Mouse (Mus musculus) hindbrain, embryonic 16.5 days (tissue): ENCODE measurements at regions not wholly inside any gene's neighbourhood (a gene's known extent, or its start where the extent isn't known, plus 50 kb on each side); places are given as distances from the start of the nearest gene placed in this dataset.

Experiments
- ATAC-seq: fragments of 200-750 bp; cut with Nextera tagmentation; 2 replicates; pipeline ENCODE4 v1.8.0; 2017; ENCODE audit warnings: moderate TSS enrichment, moderate library complexity
- H3K27ac ChIP-seq: fragments of 300-500 bp; sonication (generic); 2 replicates; pipeline ENCODE4 v1.5.1; 2014; ENCODE audit warnings: low read depth, mild to moderate bottlenecking, control low read depth, low read length, moderate library complexity
- H3K27me3 ChIP-seq: fragments of 300-500 bp; sonication (generic); replicated peaks from 2 replicates; pipeline ENCODE4 v1.6.1; 2014; ENCODE audit warnings: low read length; ENCODE audit not compliant: control insufficient read depth, insufficient read depth
- H3K36me3 ChIP-seq: fragments of 300-500 bp; sonication (generic); 2 replicates; pipeline ENCODE4 v1.6.1; 2014; ENCODE audit warnings: mild to moderate bottlenecking, low read length, moderate library complexity, mixed read lengths; ENCODE audit not compliant: control insufficient read depth, insufficient read depth
- H3K4me1 ChIP-seq: fragments of 300-500 bp; sonication (generic); 2 replicates; pipeline ENCODE4 v1.6.1; 2014; ENCODE audit warnings: low read depth, low read length; ENCODE audit not compliant: control insufficient read depth, insufficient read depth
- H3K4me2 ChIP-seq: fragments of 300-500 bp; sonication (generic); 2 replicates; pipeline ENCODE4 v1.6.1; 2014; ENCODE audit warnings: mild to moderate bottlenecking, low read length, control low read depth, moderate library complexity
- H3K4me3 ChIP-seq: fragments of 300-500 bp; sonication (generic); 2 replicates; pipeline ENCODE4 v1.5.1; 2014; ENCODE audit warnings: mild to moderate bottlenecking, low read length, control low read depth, moderate library complexity
- H3K9ac ChIP-seq: fragments of 300-500 bp; sonication (generic); 2 replicates; pipeline ENCODE4 v1.6.1; 2014; ENCODE audit warnings: low read depth, mild to moderate bottlenecking, control low read depth, low read length, moderate library complexity
- H3K9me3 ChIP-seq: fragments of 300-500 bp; sonication (generic); 2 replicates; pipeline ENCODE4 v1.6.1; 2014; ENCODE audit warnings: mild to moderate bottlenecking, low read length, moderate library complexity; ENCODE audit not compliant: control insufficient read depth
- WGBS: fragments of 180-500 bp; shearing (Covaris S2); extraction: QIAGEN DNeasy Blood & Tissue Kit; methylation state at CpG from one replicate; pipeline ENCODE4 v1.1.7; 2014; 5-methylcytosine and 5-hydroxymethylcytosine counted together

DNA sequence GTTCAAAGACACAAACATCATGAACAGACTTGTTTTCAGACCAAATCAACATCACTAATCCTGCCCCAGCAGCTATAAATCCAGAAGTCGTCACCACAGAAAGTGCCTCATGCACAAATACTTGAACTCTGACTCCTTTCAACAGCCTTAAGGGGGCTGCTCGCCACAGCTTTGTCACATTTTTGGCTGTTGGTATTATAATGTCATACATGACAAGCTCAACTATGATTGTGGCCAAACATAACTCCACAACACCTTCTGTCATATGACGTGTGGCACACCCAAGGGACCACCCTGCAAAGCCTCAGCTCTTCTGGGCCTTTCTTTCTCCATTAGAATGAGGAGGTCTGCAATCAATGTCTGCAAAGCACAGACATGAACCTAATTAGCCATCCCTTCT lies 209.1 kb downstream of the Mtx2 start:
- H3K27me3 ChIP-seq: no peaks in the 10 kb centered on the region
- H3K9me3 ChIP-seq: no peaks in the 10 kb centered on the region
- no peak overlapping the region for H3K9ac ChIP-seq
- no peaks in the 10 kb centered on the region for H3K36me3 ChIP-seq
- WGBS: 77% methylated on average over 3 of the region's 3 CpGs
- H3K4me3 ChIP-seq: no peak overlapping the region
- no peak overlapping the region for H3K27ac ChIP-seq
- no peaks in the 10 kb centered on the region for H3K4me1 ChIP-seq
- no peak for ATAC-seq
- no peak overlapping the region for H3K4me2 ChIP-seq

DNA sequence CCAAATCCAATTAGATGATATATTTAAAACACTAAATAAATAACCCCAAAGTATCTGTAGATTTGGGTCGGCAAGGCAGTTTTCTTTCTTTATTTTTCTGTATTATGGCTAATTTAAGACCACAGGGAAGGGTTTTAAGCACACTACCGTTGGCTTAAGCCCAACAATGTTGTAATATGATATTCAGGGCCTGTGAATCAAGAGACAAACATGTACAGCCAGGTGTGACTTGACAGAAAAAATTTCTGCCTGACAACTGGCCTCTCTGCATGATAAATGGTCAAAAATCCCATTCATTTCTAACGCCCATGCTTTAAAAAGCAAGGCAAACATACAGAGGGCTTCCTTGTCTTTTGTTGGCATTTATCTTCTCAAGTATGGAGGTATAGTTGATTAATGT lies 213.5 kb downstream of the Mtx2 start:
- no peak for ATAC-seq
- H3K4me3 ChIP-seq: no peak overlapping the region
- no peak overlapping the region for H3K9ac ChIP-seq
- no peaks in the 10 kb centered on the region for H3K9me3 ChIP-seq
- WGBS: 64% methylated on average over 3 of the region's 3 CpGs
- no peaks in the 10 kb centered on the region for H3K4me1 ChIP-seq
- no peak overlapping the region for H3K4me2 ChIP-seq
- no peaks in the 10 kb centered on the region for H3K36me3 ChIP-seq
- no peak overlapping the region for H3K27ac ChIP-seq
- H3K27me3 ChIP-seq: no peaks in the 10 kb centered on the region

DNA sequence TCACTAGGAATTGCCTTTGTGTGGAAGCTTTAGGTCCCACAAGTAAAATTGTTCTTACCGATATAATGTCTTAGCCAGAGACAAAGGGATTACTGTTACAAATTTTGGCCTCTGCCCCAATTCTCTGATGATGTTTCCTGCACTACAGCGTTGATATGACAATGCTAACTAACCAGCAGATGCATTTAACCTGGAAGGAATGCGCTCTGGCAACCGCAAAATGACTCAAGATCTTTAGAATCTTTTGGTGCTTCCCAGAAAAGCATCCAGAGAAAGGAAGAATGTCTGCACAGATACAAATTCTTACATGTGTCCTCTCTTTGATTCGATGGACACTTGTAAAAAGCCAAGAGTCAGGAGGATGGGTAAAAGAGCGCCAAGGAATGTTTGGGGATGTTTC lies 221.3 kb downstream of the Mtx2 start:
- Histone ChIP-seq H3K4me2 (no peak overlapping the region), H3K9ac (no peak overlapping the region), H3K27me3 (no peaks in the 10 kb centered on the region), H3K4me3 (no peak overlapping the region), H3K4me1 (no peaks in the 10 kb centered on the region), H3K9me3 (no peaks in the 10 kb centered on the region), H3K27ac (no peak overlapping the region), H3K36me3 (no peaks in the 10 kb centered on the region)
- no peak for ATAC-seq
- 70% methylated on average over 6 of the region's 6 CpGs for WGBS

DNA sequence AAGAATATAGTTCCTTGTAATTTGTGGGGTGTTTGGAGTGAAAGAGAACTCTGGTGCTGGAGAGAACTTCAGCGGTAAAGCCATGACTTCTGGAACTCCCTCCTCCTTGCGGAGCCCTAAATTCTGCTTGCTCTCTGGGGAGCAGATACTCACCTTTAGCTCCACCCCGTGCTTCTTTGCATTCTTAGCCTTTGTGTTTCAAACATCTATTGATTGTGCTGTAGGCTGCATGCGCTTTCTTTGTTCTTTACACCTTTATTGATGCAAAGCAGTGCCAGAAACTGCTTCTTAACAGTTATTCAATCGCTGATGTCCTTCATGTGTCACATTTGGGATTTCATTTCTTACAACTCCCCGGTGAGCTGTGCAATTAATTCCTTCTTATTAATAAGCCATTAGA lies 222.5 kb downstream of the Mtx2 start:
- no peak overlapping the region for H3K4me3 ChIP-seq
- H3K9me3 ChIP-seq: no peaks in the 10 kb centered on the region
- no peak overlapping the region for H3K4me2 ChIP-seq
- ATAC-seq: no peak
- no peaks in the 10 kb centered on the region for H3K36me3 ChIP-seq
- H3K4me1 ChIP-seq: no peaks in the 10 kb centered on the region
- H3K27ac ChIP-seq: no peak overlapping the region
- no peaks in the 10 kb centered on the region for H3K27me3 ChIP-seq
- 36% methylated on average over 6 of the region's 6 CpGs for WGBS
- no peak overlapping the region for H3K9ac ChIP-seq

DNA sequence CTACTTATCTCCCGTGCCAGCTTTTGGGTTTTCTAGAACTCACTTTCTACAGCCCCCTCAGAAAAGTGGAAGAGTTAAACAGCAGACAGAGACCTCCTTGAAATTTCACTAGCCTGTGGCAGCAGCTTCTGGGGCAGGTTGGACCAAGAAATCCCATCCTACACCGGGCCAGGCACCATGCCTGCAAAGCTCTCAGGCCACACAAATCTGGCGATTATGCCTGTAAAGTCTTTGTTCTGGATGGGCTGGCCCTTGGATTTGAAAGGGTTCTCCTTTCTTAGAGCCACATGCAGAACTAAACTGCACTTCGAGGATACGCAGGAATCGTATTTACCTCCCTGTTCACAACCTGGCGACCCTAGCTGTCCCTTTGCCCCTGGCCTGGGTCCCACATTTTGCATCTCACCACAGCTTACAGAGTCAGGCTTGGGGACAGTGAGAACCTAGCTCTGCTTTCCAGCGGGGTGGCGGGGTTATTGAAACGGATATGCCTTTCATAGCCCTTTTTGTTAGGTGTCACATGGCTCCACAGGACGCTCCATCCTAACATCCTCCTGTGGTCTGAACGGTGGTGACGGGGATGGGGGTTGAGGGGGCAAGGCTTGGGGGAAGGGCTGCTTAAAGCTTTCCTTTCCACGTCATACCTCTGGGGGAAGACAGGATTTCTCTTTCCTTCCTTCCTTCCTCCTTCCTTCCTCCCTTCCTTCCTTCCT lies 229.0 kb downstream of the Mtx2 start:
- H3K4me2 ChIP-seq: peak overlapping the region; percentile 71
- no peaks in the 10 kb centered on the region; the same call in 1 of the 2 replicates for H3K27me3 ChIP-seq
- no peaks in the 10 kb centered on the region for H3K9me3 ChIP-seq
- H3K27ac ChIP-seq: 0 out of 2 replicates have a peak overlapping the region, but pooled peaks have one; percentile 37
- H3K9ac ChIP-seq: peak overlapping the region; percentile 55
- ATAC-seq: peak; percentile 82
- WGBS: 19% methylated on average over 14 of the region's 14 CpGs
- H3K36me3 ChIP-seq: no peaks in the 10 kb centered on the region
- H3K4me3 ChIP-seq: peak overlapping the region; percentile 35
- H3K4me1 ChIP-seq: peaks cover 4% of the 10 kb centered on the region; the same call in 1 of the 2 replicates

DNA sequence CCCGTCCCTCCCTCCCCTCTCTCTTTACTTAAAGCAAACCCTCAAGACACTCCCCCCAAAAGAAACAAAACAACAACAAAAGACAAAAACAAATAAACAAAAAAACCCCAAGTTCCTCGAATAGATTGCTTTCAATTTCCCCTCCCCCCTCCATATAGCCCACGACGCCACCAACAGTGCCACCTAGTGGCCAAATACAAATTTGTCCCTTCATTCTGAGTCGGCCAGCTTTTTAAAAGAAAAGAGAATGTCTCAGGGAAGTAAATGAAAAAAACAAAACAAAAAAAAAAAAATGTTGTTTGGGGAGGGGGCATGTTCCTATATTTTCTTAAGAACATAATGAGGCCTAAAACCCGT lies 229.6 kb downstream of the Mtx2 start:
- H3K4me3 ChIP-seq: peak overlapping the region; percentile 35
- H3K9me3 ChIP-seq: no peaks in the 10 kb centered on the region
- H3K27me3 ChIP-seq: no peaks in the 10 kb centered on the region; the same call in 1 of the 2 replicates
- H3K27ac ChIP-seq: no peak overlapping the region
- peak overlapping the region; percentile 55; the same call in 1 of the 2 replicates for H3K9ac ChIP-seq
- ATAC-seq: peak; percentile 54; the same call in 1 of the 2 replicates
- WGBS: under 1% methylated on average over 6 of the region's 6 CpGs
- no peaks in the 10 kb centered on the region for H3K36me3 ChIP-seq
- H3K4me1 ChIP-seq: peaks cover 4% of the 10 kb centered on the region; the same call in 1 of the 2 replicates
- H3K4me2 ChIP-seq: peak overlapping the region; percentile 71

DNA sequence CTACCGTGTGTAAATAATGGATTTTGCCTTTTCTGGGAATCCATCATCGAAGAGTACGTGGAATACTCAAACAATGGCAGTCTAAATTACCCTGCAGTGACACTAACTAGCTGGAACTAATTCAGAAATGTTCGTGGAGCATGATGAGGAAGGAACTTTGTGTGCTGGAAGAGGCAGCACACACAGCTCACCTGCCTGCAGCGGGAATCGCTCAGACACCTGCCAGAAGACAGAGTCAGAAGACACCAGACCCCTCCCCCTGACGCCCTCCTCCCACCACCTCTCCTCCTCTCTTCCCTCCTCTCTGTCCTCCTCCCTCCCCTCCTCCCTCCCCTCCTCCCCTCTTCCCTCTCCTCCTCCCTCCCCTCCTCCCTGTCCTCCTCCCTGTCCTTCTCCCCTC lies 235.4 kb downstream of the Mtx2 start:
- H3K4me2 ChIP-seq: peak overlapping the region; percentile 14
- H3K27me3 ChIP-seq: no peaks in the 10 kb centered on the region; the same call in 1 of the 2 replicates
- H3K4me3 ChIP-seq: no peak overlapping the region
- H3K36me3 ChIP-seq: no peaks in the 10 kb centered on the region
- H3K9me3 ChIP-seq: no peaks in the 10 kb centered on the region
- ATAC-seq: peak; percentile 50; the same call in 1 of the 2 replicates
- no peak overlapping the region for H3K9ac ChIP-seq
- peaks cover 7% of the 10 kb centered on the region for H3K4me1 ChIP-seq
- WGBS: 27% methylated on average over 7 of the region's 7 CpGs
- peak overlapping the region; percentile 58 for H3K27ac ChIP-seq

DNA sequence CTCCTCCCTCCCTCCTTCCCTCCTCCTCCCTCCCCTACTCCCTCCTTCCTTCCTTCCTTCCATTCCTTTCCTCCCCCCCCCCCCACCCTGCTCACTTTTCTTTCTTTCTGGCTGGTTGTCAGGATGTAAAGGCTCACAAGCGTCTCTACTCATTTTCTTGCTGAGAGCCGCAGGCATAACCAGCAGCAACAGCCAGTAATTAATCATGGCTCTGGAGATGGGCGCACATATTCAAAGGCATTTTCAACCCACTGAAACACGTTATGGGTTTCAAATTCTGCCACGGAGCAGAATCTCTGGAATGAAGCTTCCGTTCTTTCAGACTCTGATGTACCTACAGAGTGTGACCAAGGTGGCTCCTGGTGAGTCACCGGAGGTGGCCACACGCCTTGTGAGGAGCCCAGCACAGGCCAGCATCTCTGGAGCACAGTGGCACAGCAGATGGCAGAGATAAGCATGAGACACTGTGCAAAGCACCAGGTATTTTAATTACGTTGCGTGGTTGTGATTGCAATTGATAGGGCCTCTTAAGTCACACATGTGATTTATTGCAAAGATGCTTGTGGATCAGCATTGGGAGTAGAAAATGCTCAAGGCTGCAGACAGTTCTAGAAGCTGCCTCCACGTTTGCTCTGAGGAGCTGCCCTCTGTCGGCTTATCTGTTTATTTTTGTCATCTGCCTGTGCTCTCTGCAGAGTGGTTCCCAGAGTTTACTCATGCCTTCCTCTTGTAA lies 236.0 kb downstream of the Mtx2 start:
- no peaks in the 10 kb centered on the region for H3K9me3 ChIP-seq
- peak overlapping the region; percentile 58 for H3K27ac ChIP-seq
- peak overlapping the region; percentile 29 for H3K4me2 ChIP-seq
- H3K36me3 ChIP-seq: no peaks in the 10 kb centered on the region
- 39% methylated on average over 12 of the region's 12 CpGs for WGBS
- no peak overlapping the region for H3K4me3 ChIP-seq
- H3K9ac ChIP-seq: no peak overlapping the region
- peaks cover 7% of the 10 kb centered on the region for H3K4me1 ChIP-seq
- peak; percentile 76 for ATAC-seq
- H3K27me3 ChIP-seq: no peaks in the 10 kb centered on the region

DNA sequence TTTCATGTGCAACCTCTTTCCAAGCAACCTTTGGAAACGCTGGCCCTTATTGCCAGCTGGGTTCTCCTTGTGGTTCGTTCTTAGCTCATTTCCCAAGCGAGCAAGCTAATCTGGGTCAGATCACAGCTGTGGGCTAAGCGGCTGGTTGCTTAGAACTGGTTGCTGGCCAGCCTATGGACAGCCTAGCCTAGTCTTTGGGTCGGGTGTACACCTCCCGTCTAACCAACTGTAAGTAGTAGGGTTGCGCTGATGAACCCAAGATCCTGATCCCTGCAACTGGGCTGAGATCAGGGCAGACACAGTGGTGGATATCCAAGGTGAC lies 236.5 kb downstream of the Mtx2 start:
- Histone ChIP-seq H3K36me3 (no peaks in the 10 kb centered on the region), H3K4me2 (no peak overlapping the region), H3K9me3 (no peaks in the 10 kb centered on the region), H3K4me3 (no peak overlapping the region), H3K9ac (no peak overlapping the region), H3K27ac (peak overlapping the region; percentile 58), H3K4me1 (peaks cover 7% of the 10 kb centered on the region), H3K27me3 (no peaks in the 10 kb centered on the region)
- 72% methylated on average over 7 of the region's 7 CpGs for WGBS
- ATAC-seq: peak; percentile 31
